Mouse (Mus musculus) E14TG2a.4 (cell line): ENCODE measurements around the gene Pagr1a.

Source experiments
- CTCF ChIP-seq: conservative IDR thresholded peaks from 2 replicates; pipeline ENCODE4 v1.5.1; 2014; ENCODE audit warnings: low read length
- NANOG ChIP-seq: IDR thresholded peaks from 2 replicates; pipeline ENCODE4 v1.6.1; 2014; ENCODE audit warnings: borderline replicate concordance, low read length, mixed read lengths

GRCm38 (mm10) chr7:126986319-126986718 is 30.8 kb downstream of the Pagr1a start:
- TF ChIP-seq CTCF (no peak; the same call in 1 of the 2 replicates), NANOG (no peak)
